Mouse (Mus musculus): ENCODE results near the gene Adamtsl4.
"Not testable (repeated sequence)": the region's sequence is repeated elsewhere in the genome, so short reads cannot be mapped to it uniquely, and the experiment has no call there.

Gene Adamtsl4

GRCm38 (mm10) chr3:95660788-95661478 lies 26.8 kb downstream of the Adamtsl4 start:
- no peak for DNase-seq (ENCODE audit: low spot score in 2 of 2)

DNA sequence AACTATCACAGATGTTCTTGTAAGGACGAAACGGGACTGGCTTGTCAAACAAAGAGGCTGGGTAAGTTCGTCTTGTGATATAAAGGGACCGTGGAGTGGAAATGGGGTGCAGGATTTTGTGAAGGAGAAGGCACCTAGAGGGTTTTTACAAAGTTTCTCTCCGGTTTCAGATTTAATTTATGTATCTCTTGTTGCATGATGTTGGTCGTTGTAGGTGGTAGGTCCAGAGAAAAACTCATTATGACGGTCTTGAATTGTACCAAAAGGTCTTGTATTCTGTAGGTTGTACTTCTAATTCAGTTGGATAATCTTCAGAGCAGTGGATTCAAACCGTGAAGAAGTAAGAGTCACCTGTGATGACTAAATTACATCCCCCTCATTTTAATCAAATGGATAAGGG lies 27.8 kb downstream of the Adamtsl4 start:
- no peak for DNase-seq (ENCODE audit: low spot score in 2 of 2)

GRCm38 (mm10) chr3:95658868-95659712 lies 28.6 kb downstream of the Adamtsl4 start:
- peak; percentile 25 to 31 for DNase-seq (ENCODE audit: low spot score in 2 of 2)

- DNase-seq (ENCODE audit: low spot score in 2 of 2) = peak; percentile 84 to 89
Observed at GRCm38 (mm10) chr3:95658236-95658867, 29.4 kb downstream of the Adamtsl4 start, which contains the start of gene Mcl1. Gene Mcl1 (plus strand): TSS chr3:95658788.

DNA sequence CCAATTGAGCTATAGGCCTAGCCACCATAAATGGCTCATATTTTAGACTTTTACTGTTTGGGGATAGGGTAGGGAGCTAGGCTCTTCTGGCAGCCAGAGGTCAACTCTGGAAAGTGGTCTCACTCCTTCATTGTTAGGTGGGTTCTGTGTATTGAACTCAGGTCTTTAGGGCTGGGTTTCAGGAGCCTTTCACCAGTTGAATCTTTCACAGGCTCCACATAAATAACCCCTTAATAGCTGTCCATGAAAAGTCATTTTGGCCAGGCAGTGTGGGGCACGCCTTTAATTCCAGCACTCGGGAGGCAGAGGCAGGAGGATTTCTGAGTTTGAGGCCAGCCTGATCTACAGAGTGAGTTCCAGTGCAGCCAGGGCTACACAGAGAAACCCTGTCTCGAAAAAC lies 30.0 kb downstream of the Adamtsl4 start:
- DNase-seq (ENCODE audit: low spot score in 2 of 2) = no peak

GRCm38 (mm10) chr3:95657108-95657507 lies 30.6 kb downstream of the Adamtsl4 start:
- DNase-seq (ENCODE audit: low spot score in 2 of 2) = no peak

- no peak for DNase-seq (ENCODE audit: low spot score in 2 of 2)
Observed at GRCm38 (mm10) chr3:95655437-95655836, 32.3 kb downstream of the Adamtsl4 start.

DNA sequence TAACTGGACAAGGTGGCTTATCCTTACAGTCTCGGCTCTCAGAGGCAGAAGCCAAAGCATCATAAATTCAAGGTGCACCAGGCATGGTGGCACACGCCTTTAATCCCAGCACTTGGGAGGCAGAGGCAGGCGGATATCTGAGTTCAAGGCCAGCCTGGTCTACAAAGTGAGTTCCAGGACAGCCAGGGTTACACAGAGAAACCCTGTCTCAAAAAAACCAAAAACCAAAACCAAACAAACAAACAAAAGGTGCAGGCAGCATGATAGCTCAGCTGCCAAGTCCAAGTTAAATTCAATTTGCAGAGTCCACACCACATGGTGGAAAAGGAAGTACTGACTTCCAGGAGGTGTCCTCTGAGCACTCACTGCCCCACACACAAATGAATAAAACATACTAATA lies 33.3 kb downstream of the Adamtsl4 start:
- not testable (repeated sequence) for DNase-seq (ENCODE audit: low spot score in 2 of 2)

GRCm38 (mm10) chr3:95653473-95654034 lies 34.2 kb downstream of the Adamtsl4 start:
- no peak for DNase-seq (ENCODE audit: low spot score in 2 of 2)

DNA sequence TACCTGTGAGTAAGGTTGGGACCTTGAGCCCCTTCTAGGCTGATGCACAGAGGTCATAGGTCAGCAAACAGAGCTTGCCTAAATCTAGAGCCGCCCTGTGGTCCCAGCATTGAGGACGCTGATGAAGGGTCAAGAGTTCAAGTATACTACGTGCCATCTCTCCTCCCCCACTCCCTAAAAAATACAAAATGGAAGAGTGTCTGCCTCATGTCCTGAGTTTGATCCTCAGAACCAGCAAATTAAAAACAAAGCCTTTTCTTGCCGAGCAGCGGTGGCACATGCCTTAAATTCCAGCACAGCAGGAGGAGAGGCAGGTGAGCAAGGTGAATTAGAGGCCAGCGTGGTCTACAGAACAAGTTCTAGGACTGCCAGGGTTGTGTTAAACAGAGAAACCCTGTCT lies 34.8 kb downstream of the Adamtsl4 start:
- DNase-seq (ENCODE audit: low spot score in 2 of 2) = no peak

DNA sequence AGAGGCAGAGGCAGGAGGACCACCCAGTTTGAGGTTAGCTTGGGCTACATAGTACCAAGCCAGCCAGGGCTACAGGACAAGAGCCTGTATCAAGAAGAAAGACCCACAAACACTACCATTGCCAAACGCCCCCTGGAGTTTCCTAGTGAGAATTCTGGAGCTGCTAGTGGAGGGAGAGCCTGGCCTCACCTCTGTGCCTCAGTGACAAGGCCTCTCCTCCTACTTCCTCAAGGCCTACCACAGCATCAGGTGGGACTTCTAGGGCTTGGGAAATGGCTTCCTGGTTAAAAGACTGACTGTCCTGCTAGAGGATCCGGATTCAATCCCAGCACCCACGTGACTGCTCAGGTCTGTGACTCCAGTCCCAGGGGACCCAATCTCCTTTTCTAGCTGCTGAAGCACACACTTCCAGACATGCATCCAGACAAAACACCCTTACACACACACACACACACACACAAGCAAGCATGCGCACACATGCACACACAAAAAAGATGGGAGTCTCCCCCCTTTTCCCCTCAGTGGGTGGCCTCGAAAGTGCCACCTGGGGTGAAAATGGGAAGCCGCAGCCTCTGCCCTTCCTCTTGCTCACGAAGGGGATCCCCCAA lies 35.4 kb downstream of the Adamtsl4 start:
- DNase-seq (ENCODE audit: low spot score in 2 of 2) = no peak

- DNase-seq (ENCODE audit: low spot score in 2 of 2) = no peak
Observed at GRCm38 (mm10) chr3:95651391-95652203, 36.1 kb downstream of the Adamtsl4 start.

DNA sequence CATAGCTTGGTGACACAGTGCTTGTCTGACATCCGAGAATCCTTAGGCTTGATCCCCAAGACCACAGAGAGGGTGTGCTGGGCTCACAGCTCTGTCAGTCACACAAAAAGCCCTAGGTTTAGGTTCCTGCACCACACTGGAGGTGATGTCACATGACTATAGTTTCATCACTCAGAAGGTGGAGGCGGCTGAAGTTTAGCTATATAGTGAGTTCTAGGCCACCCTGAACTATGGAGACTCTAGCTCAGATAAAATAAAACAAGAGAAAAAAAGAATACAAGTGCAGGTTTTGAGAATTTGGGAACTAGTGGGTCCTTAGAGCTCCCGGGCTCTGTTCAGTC lies 36.7 kb downstream of the Adamtsl4 start:
- no peak for DNase-seq (ENCODE audit: low spot score in 2 of 2)

GRCm38 (mm10) chr3:95650276-95651032 lies 37.3 kb downstream of the Adamtsl4 start:
- no peak for DNase-seq (ENCODE audit: low spot score in 2 of 2)

DNA sequence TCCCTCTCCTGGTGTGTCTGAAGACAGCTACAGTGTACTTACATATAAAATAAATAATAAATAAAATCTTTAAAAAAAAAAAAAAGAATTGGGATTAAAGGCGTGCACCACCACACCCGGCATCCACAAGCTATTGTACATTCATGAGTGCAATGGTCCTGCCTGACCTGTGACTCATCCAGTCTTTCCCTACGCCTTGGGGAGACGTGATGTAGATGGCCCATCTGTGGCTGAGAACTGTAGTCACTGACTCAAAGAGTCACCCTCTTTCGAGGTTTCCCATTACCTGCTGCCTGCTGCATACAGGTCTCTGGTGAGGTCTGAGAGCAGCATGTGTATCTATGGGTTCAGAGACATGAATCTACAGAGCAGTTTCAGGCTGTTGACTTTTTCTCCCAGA lies 39.7 kb downstream of the Adamtsl4 start:
- DNase-seq (ENCODE audit: low spot score in 2 of 2) = no peak

DNA sequence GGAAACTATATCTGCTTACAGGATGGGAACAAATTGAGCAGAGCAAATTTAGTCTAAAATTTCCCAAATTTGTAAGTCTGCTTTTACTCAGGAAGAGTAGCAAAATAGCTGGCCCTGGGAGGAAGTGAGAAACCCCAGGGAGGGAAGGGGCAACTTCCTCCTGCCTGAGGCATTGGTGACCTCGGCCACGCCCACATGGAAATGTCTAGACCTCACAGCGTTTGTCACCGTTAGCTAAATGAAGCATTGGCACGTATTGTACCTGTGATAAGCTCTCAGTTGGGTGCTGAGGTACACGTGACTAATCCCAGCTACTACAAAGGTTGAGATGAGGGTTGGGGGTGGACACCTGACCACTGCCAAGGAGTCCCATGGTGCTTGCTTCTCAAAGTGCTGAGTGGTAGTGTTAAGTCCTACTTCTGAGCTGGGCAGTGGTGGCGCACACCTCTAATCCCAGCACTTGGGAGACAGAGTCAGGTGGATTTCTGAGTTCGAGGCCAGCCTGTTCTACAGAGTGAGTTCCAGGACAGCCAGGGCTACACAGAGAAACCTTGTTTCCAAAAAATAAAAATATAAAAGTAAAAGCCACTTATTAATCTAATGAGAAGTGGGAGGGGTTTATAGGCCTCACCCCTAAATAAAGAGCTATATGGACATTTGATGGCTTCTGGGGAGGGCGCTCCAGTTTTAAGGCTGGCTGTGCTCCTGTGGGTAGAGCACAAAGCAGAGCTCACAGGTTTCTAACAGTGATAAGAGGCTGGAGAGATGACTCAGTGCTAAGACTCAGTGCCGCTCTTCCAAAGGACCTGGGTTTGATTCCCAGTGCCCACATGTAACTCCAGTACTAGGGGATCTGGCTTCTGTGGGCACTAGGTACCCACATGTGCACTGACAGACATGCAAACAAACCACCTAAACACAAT lies 42.1 kb downstream of the Adamtsl4 start:
- DNase-seq (ENCODE audit: low spot score in 2 of 2) = no peak

GRCm38 (mm10) chr3:95643097-95643496 lies 44.6 kb downstream of the Adamtsl4 start:
- DNase-seq (ENCODE audit: low spot score in 2 of 2) = no peak

DNA sequence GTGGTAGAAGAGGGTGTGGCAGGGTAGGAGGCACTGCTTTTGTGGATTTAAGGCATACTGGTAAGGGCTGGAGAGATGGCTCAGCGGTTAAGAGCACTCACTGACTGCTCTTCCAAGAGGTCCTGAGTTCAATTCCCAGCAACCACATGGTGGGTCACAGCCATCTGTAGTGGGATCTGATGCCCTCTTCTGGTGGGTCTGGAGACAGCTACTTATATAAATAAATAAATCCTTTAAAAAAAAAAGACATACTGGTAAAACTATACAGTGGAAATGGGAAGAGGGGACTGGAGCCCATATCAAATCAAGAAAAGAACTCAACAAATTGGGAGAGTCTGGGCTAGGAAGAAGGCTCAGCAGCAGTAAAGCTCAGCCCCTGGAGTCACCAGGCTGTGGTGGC lies 48.0 kb downstream of the Adamtsl4 start:
- no peak for DNase-seq (ENCODE audit: low spot score in 2 of 2)

DNA sequence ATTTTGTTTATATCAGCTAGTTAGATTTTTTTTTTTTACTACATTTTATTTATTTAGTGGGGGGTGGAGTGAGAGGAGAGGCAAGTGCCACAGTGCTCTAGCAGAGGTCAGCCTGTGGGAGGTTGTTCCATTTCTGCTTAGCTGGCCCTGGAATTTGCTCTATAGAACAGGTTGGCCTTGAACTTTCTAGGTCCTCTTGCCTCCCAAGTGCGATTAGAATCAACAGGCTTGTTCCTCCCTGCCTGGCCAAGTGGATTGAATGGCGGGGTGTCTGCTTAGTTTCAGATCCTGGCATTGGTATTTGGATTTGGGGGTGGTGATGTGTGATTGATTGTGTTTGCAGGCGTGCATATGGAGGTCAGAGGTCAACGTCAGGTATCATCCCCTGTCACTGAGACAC lies 51.6 kb downstream of the Adamtsl4 start:
- DNase-seq (ENCODE audit: low spot score in 2 of 2) = no peak
